Mouse (Mus musculus): ENCODE data around the gene Cacna1d. TPM values are rescaled to one million over a fixed set of nuclear protein-coding genes. Genes with fewer than 3 reads are reported as not detected.

Cacna1d gene
- total and polyA plus RNA-seq, 3 experiments = not detected

DNA sequence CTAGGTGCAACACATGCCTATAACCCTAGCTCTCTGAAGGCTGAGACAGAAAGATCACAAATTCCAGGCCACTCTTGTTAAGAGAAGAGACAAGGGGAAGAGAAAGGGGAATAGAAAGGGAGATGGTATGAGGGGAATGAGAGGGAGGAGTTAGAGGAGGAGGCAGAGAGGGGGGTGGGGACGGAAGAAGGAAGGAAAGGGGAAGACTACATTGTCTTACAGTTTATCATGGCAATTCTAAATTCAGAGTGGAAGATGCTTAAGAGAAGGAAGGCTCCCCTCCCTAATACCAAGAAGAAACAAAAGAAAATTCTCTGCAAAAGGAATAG is 199.2 kb downstream of the Cacna1d start:
- Histone ChIP-seq H3K27ac (ENCODE audit: control insufficient read depth, low read depth, low read length) (no peak overlapping the region), H3K79me2 (ENCODE audit: control insufficient read depth, insufficient read depth, low read length, poor library complexity) (no peaks in the 10 kb centered on the region), H3K27me3 (ENCODE audit: control insufficient read depth in 1 of 2, insufficient read depth in 2 of 2, low read length in 2 of 2) (peaks cover 4% of the 10 kb centered on the region in 2 experiments; a peak in 3 of 4 replicates), H3K4me3 (ENCODE audit: control insufficient read depth in 1 of 2, insufficient read depth in 1 of 2, low read depth in 2 of 2, low read length in 2 of 2) (no peak overlapping the region), H3K9ac (ENCODE audit: control insufficient read depth, low read depth, low read length, poor library complexity, severe bottlenecking) (no peak overlapping the region), H3K36me3 (ENCODE audit: control insufficient read depth in 1 of 2, insufficient read depth in 2 of 2, low read length in 2 of 2) (no peaks in the 10 kb centered on the region), H3K9me3 (replicated peaks; ENCODE audit: insufficient read depth, low read length) (no peaks in the 10 kb centered on the region), H3K4me1 (ENCODE audit: control insufficient read depth in 1 of 2, insufficient read depth in 2 of 2, low read length in 2 of 2) (no peaks in the 10 kb centered on the region)
- TF ChIP-seq RAD21 (IDR thresholded peaks at IDR 0.05; ENCODE audit: low read depth, low read length) = no peak
- no peak for TF ChIP-seq TCF12 (IDR thresholded peaks at IDR 0.05; ENCODE audit: low read depth, low read length)
- TF ChIP-seq POLR2A (IDR thresholded peaks at IDR 0.05; ENCODE audit: control insufficient read depth in 1 of 2, insufficient read depth in 1 of 2, low read depth in 1 of 2, low read length in 2 of 2, poor library complexity in 1 of 2) = no peak
- TF ChIP-seq NELFE (IDR thresholded peaks at IDR 0.05; ENCODE audit: low read depth, low read length) = no peak
- no peak for DNase-seq (ENCODE audit: low read depth, low spot score)

GRCm38 (mm10) chr14:30291389-30292134 is 199.7 kb downstream of the Cacna1d start:
- H3K4me3 ChIP-seq (ENCODE audit: control insufficient read depth in 1 of 2, insufficient read depth in 1 of 2, low read depth in 2 of 2, low read length in 2 of 2) = no peak overlapping the region
- no peak for DNase-seq (ENCODE audit: low read depth, low spot score)
- H3K79me2 ChIP-seq (ENCODE audit: control insufficient read depth, insufficient read depth, low read length, poor library complexity) = no peaks in the 10 kb centered on the region
- H3K9ac ChIP-seq (ENCODE audit: control insufficient read depth, low read depth, low read length, poor library complexity, severe bottlenecking) = no peak overlapping the region
- TF ChIP-seq HCFC1 (IDR thresholded peaks at IDR 0.05; ENCODE audit: low read depth, low read length) (no peak), CHD1 (IDR thresholded peaks at IDR 0.05; ENCODE audit: low read depth, low read length) (no peak), USF2 (IDR thresholded peaks at IDR 0.05; ENCODE audit: borderline replicate concordance in 1 of 2, insufficient read depth in 1 of 2, low read depth in 1 of 2, low read length in 2 of 2) (no peak), POLR2A (IDR thresholded peaks at IDR 0.05; ENCODE audit: control insufficient read depth in 1 of 2, insufficient read depth in 1 of 2, low read depth in 1 of 2, low read length in 2 of 2, poor library complexity in 1 of 2) (no peak), RCOR1 (IDR thresholded peaks at IDR 0.05; ENCODE audit: low read depth, low read length) (no peak), ELF1 (IDR thresholded peaks at IDR 0.05; ENCODE audit: low read depth, low read length) (no peak), EP300 (IDR thresholded peaks at IDR 0.05; ENCODE audit: low read depth in 1 of 2, low read length in 2 of 2) (no peak), MYB (IDR thresholded peaks at IDR 0.05; ENCODE audit: low read depth, low read length) (no peak), JUND (IDR thresholded peaks at IDR 0.05; ENCODE audit: low read depth, low read length) (no peak)
- no peaks in the 10 kb centered on the region for H3K9me3 ChIP-seq (replicated peaks; ENCODE audit: insufficient read depth, low read length)
- H3K36me3 ChIP-seq (ENCODE audit: control insufficient read depth in 1 of 2, insufficient read depth in 2 of 2, low read length in 2 of 2) = no peaks in the 10 kb centered on the region
- H3K27ac ChIP-seq (ENCODE audit: control insufficient read depth, low read depth, low read length) = no peak overlapping the region
- peaks cover 6 to 7% of the 10 kb centered on the region in 2 experiments for H3K27me3 ChIP-seq (ENCODE audit: control insufficient read depth in 1 of 2, insufficient read depth in 2 of 2, low read length in 2 of 2)
- no peaks in the 10 kb centered on the region for H3K4me1 ChIP-seq (ENCODE audit: control insufficient read depth in 1 of 2, insufficient read depth in 2 of 2, low read length in 2 of 2)

- H3K4me1 ChIP-seq (ENCODE audit: control insufficient read depth in 1 of 2, insufficient read depth in 2 of 2, low read length in 2 of 2) = no peaks in the 10 kb centered on the region
- TF ChIP-seq KAT2A (conservative IDR thresholded peaks at IDR 0.05; ENCODE audit: low read depth, low read length) (no peak), POLR2A (IDR thresholded peaks at IDR 0.05; ENCODE audit: control insufficient read depth in 1 of 2, insufficient read depth in 1 of 2, low read depth in 1 of 2, low read length in 2 of 2, poor library complexity in 1 of 2) (no peak), ZNF384 (IDR thresholded peaks at IDR 0.05; ENCODE audit: low read depth, low read length) (no peak), ZMIZ1 (IDR thresholded peaks at IDR 0.05; ENCODE audit: low read depth, low read length) (no peak)
- H3K27me3 ChIP-seq (ENCODE audit: control insufficient read depth in 1 of 2, insufficient read depth in 2 of 2, low read length in 2 of 2) = peaks cover 7 to 9% of the 10 kb centered on the region in 2 experiments; a peak in 3 of 4 replicates
- no peaks in the 10 kb centered on the region for H3K9me3 ChIP-seq (replicated peaks; ENCODE audit: insufficient read depth, low read length)
- no peak overlapping the region for H3K27ac ChIP-seq (ENCODE audit: control insufficient read depth, low read depth, low read length)
- H3K79me2 ChIP-seq (ENCODE audit: control insufficient read depth, insufficient read depth, low read length, poor library complexity) = no peaks in the 10 kb centered on the region
- no peak overlapping the region for H3K4me3 ChIP-seq (ENCODE audit: control insufficient read depth in 1 of 2, insufficient read depth in 1 of 2, low read depth in 2 of 2, low read length in 2 of 2)
- no peak for DNase-seq (ENCODE audit: low read depth, low spot score)
- no peak overlapping the region for H3K9ac ChIP-seq (ENCODE audit: control insufficient read depth, low read depth, low read length, poor library complexity, severe bottlenecking)
- H3K36me3 ChIP-seq (ENCODE audit: control insufficient read depth in 1 of 2, insufficient read depth in 2 of 2, low read length in 2 of 2) = no peaks in the 10 kb centered on the region
These were observed 206.8 kb downstream of the Cacna1d start for GRCm38 (mm10) chr14:30284446-30284845.

Measured in MEL (cell line).